In the genomic region with DNA sequence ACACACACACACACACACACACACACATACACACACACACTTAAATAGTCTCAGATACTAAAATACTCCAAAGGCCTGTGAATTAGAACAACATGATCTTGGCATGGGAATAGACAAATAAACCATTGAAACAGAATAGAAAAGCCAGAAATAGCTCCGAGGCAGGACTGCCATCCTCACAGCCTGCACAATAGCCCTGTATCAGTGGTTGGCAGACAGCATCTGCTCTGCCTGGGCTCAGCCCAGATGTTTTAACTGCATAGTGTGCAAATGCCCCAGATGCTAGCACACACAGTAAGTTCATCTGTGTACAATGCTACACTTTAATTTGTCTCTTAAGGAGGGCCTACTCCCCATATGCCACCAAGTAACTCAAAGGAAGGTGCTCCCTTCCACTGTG, we compare ENCODE assay signal across 30 mouse cellular contexts. TPM values are rescaled to one million over a fixed set of nuclear protein-coding genes. Genes with fewer than 3 reads are reported as not detected.
A peak's percentile ranks its signal among the peaks of the same experiment; 100 is the strongest.
DNase-seq lines count a peak whose midpoint lies in the region; ATAC-seq and TF ChIP-seq lines count a peak whose summit lies in the region.
"Had no signal": no experiment of that assay in that cellular context is flagged by ENCODE, and none has a peak within 500 bp of the region (broad histone marks: within the 10 kb centered on the region; RNA-seq: fewer than 3 reads in every experiment).

No protein-coding gene starts in this region.

- peaks cover 6% of the 10 kb centered on the region for H3K4me1 ChIP-seq in heart, adult 2 months (ENCODE audit: control insufficient read depth, insufficient read depth, low read length)
- H3K4me1 ChIP-seq in heart, embryonic 16.5 days (ENCODE audit: control insufficient read depth, insufficient read depth, low read length): peaks cover 29% of the 10 kb centered on the region
- no peaks in the 10 kb centered on the region for H3K4me1 ChIP-seq in cerebellum, adult 2 months (ENCODE audit: control insufficient read depth, insufficient read depth, low read length)

- H3K79me2 ChIP-seq in heart, adult 2 months (replicated peaks; ENCODE audit: control insufficient read depth, insufficient read depth, low read length): no peaks in the 10 kb centered on the region

- H3K4me2 ChIP-seq in heart, embryonic 16.5 days (ENCODE audit: low read depth, low read length): no peak overlapping the region
- H3K4me2 ChIP-seq: neural tube, embryonic 15.5 days; stomach, embryonic 15.5 days had no signal

- H3K27me3 ChIP-seq in heart, adult 2 months (ENCODE audit: control insufficient read depth, insufficient read depth, low read length): no peaks in the 10 kb centered on the region
- H3K27me3 ChIP-seq in heart, embryonic 16.5 days (ENCODE audit: control insufficient read depth, insufficient read depth, low read length): no peaks in the 10 kb centered on the region
- H3K27me3 ChIP-seq in cerebellum, adult 2 months (ENCODE audit: control insufficient read depth, insufficient read depth, low read length): no peaks in the 10 kb centered on the region; the same call in 1 of the 2 replicates
- H3K27me3 ChIP-seq: stomach, embryonic 15.5 days had no signal

- no peak overlapping the region for H3K9ac ChIP-seq in heart, adult 2 months (ENCODE audit: low read depth, low read length)
- no peak overlapping the region for H3K9ac ChIP-seq in heart, embryonic 16.5 days (ENCODE audit: low read length)
- H3K9ac ChIP-seq: forebrain, postnatal 0 days; neural tube, embryonic 15.5 days; stomach, embryonic 15.5 days had no signal

- TF ChIP-seq CTCF in heart, adult 2 months (IDR thresholded peaks at IDR 0.05): no peak
- TF ChIP-seq CTCF in cerebellum, adult 2 months (IDR thresholded peaks at IDR 0.05; ENCODE audit: borderline replicate concordance, insufficient read depth, low read depth, low read length): no peak

- no peak for TF ChIP-seq POLR2A in heart, adult 2 months (IDR thresholded peaks at IDR 0.05; ENCODE audit: insufficient read depth, low read depth, low read length)
- TF ChIP-seq POLR2A in cerebellum, adult 2 months (IDR thresholded peaks at IDR 0.05; ENCODE audit: borderline replicate concordance, insufficient read depth, low read length): no peak

- intact Hi-C loops in heart, adult 2 months (cut with DNase I): no loop called here
- intact Hi-C loops in heart, postnatal 25 days (cut with DNase I): no loop called here

- H3K36me3 ChIP-seq in heart, adult 2 months (ENCODE audit: control insufficient read depth, insufficient read depth, low read length): no peaks in the 10 kb centered on the region
- no peaks in the 10 kb centered on the region for H3K36me3 ChIP-seq in heart, embryonic 16.5 days (ENCODE audit: control insufficient read depth, insufficient read depth)
- H3K36me3 ChIP-seq: forebrain, embryonic 10.5 days; hindbrain, embryonic 10.5 days; neural tube, embryonic 15.5 days; stomach, embryonic 15.5 days had no signal

- DNase-seq in heart, adult 2 months: peak in 1 of 2 experiments; percentile 39
- DNase-seq in heart, postnatal 25 days (ENCODE audit: low spot score): no peak
- peak; percentile 19 to 37 for DNase-seq in left cerebral cortex, adult 9 months (ENCODE audit: low spot score in 2 of 2)
- DNase-seq in left cerebral cortex, adult 8-10 months (ENCODE audit: low spot score in 2 of 2): no peak
- no peak for DNase-seq in cerebellum, adult 11-12 months
- DNase-seq in cerebellum, adult 2 months: no peak
- DNase-seq: adrenal gland, postnatal 10 days; B cell, adult 2 months; cerebellum, adult 11 months; cerebellum, postnatal 25 days; embryo, embryonic 11 days; forebrain, postnatal 0 days; gastrocnemius, adult 2 months; kidney, adult 2 months; kidney, postnatal 25 days; left cerebral cortex, postnatal 4 days; liver; lung, postnatal 10 days; right cerebral cortex, postnatal 14 days; spleen, adult 18-20 months; thymus, adult 18-20 months; thymus, postnatal 4 days had no signal

- 33% methylated on average over 1 of the region's 1 CpGs for WGBS in heart, adult 2 months
- WGBS in heart, embryonic 16.5 days: 20% methylated on average over 1 of the region's 1 CpGs
- 52% methylated on average over 1 of the region's 1 CpGs for WGBS in cerebellum, adult 2 months

- H3K27ac ChIP-seq in heart, adult 2 months: no peak overlapping the region; the same call in 1 of the 2 replicates
- H3K27ac ChIP-seq in heart, embryonic 16.5 days (ENCODE audit: low read length): peak overlapping the region; percentile 53
- H3K27ac ChIP-seq in cerebellum, adult 2 months (ENCODE audit: insufficient read depth, low read length): no peak overlapping the region
- H3K27ac ChIP-seq: forebrain, embryonic 10.5 days; gastrocnemius, adult 2 months; hindbrain, embryonic 10.5 days; neural tube, embryonic 15.5 days; stomach, embryonic 15.5 days had no signal

- H3K4me3 ChIP-seq in heart, adult 2 months: no peak overlapping the region
- no peak overlapping the region for H3K4me3 ChIP-seq in heart, embryonic 16.5 days (ENCODE audit: low read length)
- no peak overlapping the region for H3K4me3 ChIP-seq in cerebellum, adult 2 months (replicated peaks; ENCODE audit: insufficient read depth, low read depth, low read length)
- H3K4me3 ChIP-seq: forebrain, embryonic 10.5 days; gastrocnemius, adult 2 months; hindbrain, embryonic 10.5 days; megakaryocyte, embryonic 14.5 days; neural tube, embryonic 15.5 days; stomach, embryonic 15.5 days had no signal

- 0 out of 2 replicates have a peak, but pooled peaks cover 10% of the 10 kb centered on the region for H3K9me3 ChIP-seq in heart, embryonic 16.5 days (replicated peaks; ENCODE audit: control insufficient read depth, low read length)
- H3K9me3 ChIP-seq: neural tube, embryonic 15.5 days; stomach, embryonic 15.5 days had no signal

- no peak; the same call in 1 of the 2 replicates for ATAC-seq in heart, embryonic 16.5 days (replicated peaks; ENCODE audit: extremely low read depth, insufficient read depth, low FRiP score)
- ATAC-seq: forebrain, postnatal 0 days; inflammation-experienced regulatory T-cells, adult 6 months; midbrain, embryonic 16.5 days had no signal

- 0 out of 2 replicates have a peak, but pooled peaks have one; percentile 22 for TF ChIP-seq EP300 in heart, adult 2 months (IDR thresholded peaks at IDR 0.05; ENCODE audit: insufficient read depth, low read depth, low read length)

RNA-seq across cellular contexts. Expression of gene 2410004B18Rik, which starts 22.0 kb away (rescaled TPM):
- 10 to 100 TPM; 17.9 to 20.8 TPM for total RNA-seq in heart, adult 2 months (2021)
- polyA plus RNA-seq in heart, adult 2 months (2012; rRNA removed): 9.0 and 9.2 TPM in 2 replicates
- 10 to 100 TPM; 16.8 to 18.1 TPM for total RNA-seq in heart, postnatal 25 days (2021)
- 10 to 100 TPM; 26.4 to 34.7 (median 31.2) TPM for total RNA-seq in left cerebral cortex, adult 8-10 months (2022)
- 39.6 and 45.5 TPM in 2 replicates for polyA plus RNA-seq in heart, embryonic 16.5 days (2015; fragmentation: Nextera tagmentation; extraction: Ambion mirVana)
- polyA plus RNA-seq in cerebellum, adult 2 months (2012; rRNA removed): 44.3 and 47.9 TPM in 2 replicates

RNA-seq across cellular contexts. Expression of gene Syde2, which starts 27.8 kb away (rescaled TPM):
- 10 to 100 TPM; 13.8 to 15.8 TPM for total RNA-seq in heart, adult 2 months (2021)
- polyA plus RNA-seq in heart, adult 2 months (2012; rRNA removed): 7.5 and 13.4 TPM in 2 replicates
- 10 to 100 TPM; 18.1 to 21.5 TPM for total RNA-seq in heart, postnatal 25 days (2021)
- 1 to 10 TPM; 2.4 to 3.4 (median 3.1) TPM for total RNA-seq in left cerebral cortex, adult 8-10 months (2022)
- polyA plus RNA-seq in heart, embryonic 16.5 days (2015; fragmentation: Nextera tagmentation; extraction: Ambion mirVana): 10.2 and 10.3 TPM in 2 replicates
- 1.2 and 1.3 TPM in 2 replicates for polyA plus RNA-seq in cerebellum, adult 2 months (2012; rRNA removed)

RNA-seq across cellular contexts. Expression of gene Bcl10, which starts 37.2 kb away (rescaled TPM):
- total RNA-seq in heart, adult 2 months (2021): 10 to 100 TPM; 17.7 to 19.3 TPM
- 11.0 and 14.0 TPM in 2 replicates for polyA plus RNA-seq in heart, adult 2 months (2012; rRNA removed)
- total RNA-seq in heart, postnatal 25 days (2021): 10 to 100 TPM; 18.1 to 20.4 TPM
- total RNA-seq in left cerebral cortex, adult 8-10 months (2022): 10 to 100 TPM; 11.4 to 14.5 (median 13.1) TPM
- polyA plus RNA-seq in heart, embryonic 16.5 days (2015; fragmentation: Nextera tagmentation; extraction: Ambion mirVana): 41.8 and 49.1 TPM in 2 replicates
- polyA plus RNA-seq in cerebellum, adult 2 months (2012; rRNA removed): 14.1 and 15.0 TPM in 2 replicates

Comparison
In these comparisons a context has a peak if more than half of its experiments do, and no peak if none do; other contexts are left out.
1. DNase-seq: peak in left cerebral cortex, adult 9 months (2 of 2); none in heart, postnatal 25 days (single experiment), left cerebral cortex, adult 8-10 months (0 of 2), cerebellum, adult 11-12 months (single experiment) and cerebellum, adult 2 months (0 of 2).